Mouse (Mus musculus) mouse trophoblast stem cell (cell line): Measurements from ENCODE around the gene Ptprg.

Source experiments
- in situ Hi-C, 2 experiments: fragments of 300-500 bp; cut with MseI, MboI; formaldehyde crosslinking; loops; 2 replicates in 1 of 2; 3 replicates in 1 of 2; pipeline ENCODE4 v1.15.1; 2025

Gene Ptprg

DNA sequence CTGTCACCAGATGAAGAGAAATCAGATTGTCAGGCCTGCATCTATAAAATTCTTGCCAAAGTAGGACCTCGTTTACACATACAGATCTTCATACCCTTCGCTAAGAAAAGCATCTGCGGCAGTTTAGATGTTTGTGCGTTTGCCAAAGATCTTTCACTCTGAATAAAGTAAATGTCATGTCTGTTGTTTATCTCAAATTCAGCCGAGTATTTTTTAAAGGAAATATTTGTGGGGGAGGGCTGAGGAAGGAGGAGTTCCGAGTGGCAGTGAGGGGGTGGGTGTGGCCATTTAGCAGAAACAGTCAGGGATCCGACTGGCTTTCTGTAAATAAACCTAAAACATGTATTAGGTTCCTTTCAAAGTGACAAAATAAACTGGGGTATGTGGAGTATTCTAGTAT is 645.4 kb downstream of the Ptprg start:
- in situ Hi-C loops, result no loop called here

- in situ Hi-C loops, result no loop called here
Observed at GRCm38 (mm10) chr14:12199956-12200950, 646.9 kb downstream of the Ptprg start.

DNA sequence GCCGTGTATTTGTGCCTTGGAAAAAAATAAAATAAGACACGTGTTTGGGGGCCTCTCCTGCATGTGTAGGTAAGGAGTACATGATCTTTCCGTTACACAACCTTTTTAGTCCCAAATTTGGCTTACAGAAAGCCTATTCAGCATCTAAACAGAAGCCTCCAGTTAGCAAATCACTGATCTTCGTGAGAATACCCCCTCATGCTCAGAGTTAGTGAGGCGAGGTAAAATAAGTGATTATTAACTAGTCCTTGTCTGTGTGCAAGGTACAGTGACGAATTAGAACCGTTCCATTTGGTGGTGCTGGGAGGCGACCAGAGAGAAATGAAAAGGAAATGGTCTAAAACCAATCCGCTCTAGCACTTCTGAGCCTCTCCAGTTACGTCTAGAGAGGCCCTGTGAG is 648.9 kb downstream of the Ptprg start:
- in situ Hi-C loops, result no loop called here

DNA sequence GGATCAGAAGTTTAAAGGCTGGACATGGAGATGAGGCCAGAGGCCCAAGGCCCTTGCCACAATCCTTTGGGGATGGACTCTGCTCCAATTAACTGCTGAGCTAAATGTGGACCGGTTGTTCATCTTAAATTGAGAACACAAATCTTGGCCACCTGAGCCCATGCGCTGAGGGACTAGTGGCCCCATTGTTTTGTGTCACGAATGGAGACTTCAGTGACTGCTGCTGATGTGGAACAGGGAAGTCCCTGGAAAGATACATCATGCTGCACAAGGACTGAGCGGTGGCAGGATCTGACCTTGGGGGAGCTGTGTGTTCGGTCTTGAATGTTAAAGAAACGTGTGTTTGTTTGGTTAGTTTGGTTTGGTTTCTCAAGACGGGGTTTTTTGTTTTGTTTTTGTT is 649.7 kb downstream of the Ptprg start:
- in situ Hi-C loops, result no loop called here

DNA sequence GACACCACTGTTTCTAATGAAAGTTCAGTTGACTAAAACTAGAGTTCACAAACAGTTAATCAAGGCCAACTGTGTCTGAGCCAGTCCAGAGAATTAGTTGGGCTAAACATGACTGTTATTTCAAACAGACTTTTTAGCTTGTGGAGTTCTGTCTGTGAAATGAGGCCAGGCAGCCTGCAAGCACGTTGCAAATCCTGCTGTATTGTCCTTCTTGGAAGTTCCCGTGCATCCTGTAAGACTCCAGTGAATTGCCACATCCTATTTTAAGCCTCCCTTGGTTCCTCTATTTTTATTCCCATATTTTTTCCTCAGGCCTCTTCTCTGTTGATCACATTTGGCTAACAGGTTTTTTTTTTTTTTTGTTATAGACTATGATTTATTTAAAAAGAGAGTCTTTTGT is 652.8 kb downstream of the Ptprg start:
- in situ Hi-C loops, result loop anchor here in 1 of 2 experiments (5.0 kb wide), 1 partner anchor 321 kb away; no protein-coding TSS in a partner anchor

- in situ Hi-C loops, result loop anchor here in 1 of 2 experiments (5.0 kb wide), 1 partner anchor 319 kb away; no protein-coding TSS in a partner anchor
Observed at GRCm38 (mm10) chr14:12208554-12208953, 655.2 kb downstream of the Ptprg start.

DNA sequence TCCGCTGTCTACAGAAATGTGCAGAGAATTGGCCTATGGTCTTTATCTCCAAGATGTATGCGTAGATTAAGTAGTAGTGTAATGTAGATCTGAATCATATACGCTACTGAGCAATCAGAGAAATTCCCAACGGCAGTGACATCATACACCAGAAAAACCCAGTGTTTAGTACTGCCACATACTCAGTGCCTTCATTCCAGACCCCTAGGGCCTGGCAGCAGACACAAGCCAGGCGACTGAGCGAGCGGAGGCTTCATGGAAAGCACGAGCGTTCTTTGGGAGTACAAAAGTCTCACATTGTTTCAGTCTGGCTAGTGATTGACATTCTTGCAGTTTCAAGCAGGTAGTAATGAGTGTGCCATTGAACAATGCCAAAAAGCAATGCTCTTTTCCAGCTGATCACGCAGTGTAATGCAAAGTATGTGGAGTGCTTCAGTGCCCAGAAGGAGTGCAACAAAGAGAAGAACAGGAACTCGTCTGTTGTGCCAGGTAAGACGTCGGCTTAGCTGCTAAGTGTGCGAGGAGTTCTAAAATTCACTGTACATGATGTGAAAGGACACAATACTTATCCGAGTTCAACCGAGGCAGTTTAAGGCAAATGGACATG is 665.3 kb downstream of the Ptprg start:
- in situ Hi-C loops, result no loop called here

DNA sequence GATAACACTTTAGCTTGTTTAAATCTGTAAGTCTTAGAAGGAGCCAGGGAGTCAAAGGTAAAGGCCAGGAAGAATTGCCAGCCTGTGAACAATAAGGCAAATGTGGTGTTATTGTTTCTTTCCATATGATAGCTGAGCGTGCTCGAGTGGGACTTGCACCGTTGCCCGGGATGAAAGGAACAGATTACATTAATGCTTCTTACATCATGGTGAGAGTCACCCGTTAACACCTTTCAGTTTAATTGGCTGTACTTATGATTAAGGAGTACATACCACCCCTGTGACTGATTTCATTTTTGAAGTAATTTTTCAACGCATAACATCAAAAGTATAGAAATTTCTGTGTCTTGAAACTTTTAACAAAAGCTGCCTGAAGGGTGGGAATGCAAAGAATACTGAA is 666.5 kb downstream of the Ptprg start:
- in situ Hi-C loops, result loop anchor here (10.0 kb wide), 1 partner anchor 65 kb away; the partner anchor contains the start of genes 3830406C13Rik (in 2 of the 2) and Gm49355 (in 2 of the 2)

DNA sequence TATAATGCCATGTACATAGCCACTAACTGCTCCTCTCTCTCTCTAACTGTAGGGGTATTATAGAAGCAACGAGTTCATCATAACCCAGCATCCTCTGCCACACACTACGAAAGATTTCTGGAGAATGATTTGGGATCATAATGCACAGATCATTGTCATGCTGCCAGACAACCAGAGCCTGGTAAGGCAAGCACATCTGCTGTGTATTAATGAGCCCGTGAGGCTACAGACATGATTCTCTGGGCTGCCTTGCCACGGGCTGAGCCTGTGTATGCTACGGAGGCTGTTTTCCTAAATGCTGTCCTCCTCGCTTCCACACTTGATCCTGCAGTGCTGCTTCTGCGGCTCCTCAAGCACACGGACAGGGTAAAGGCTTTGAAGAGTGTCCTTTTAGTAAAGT is 667.2 kb downstream of the Ptprg start:
- in situ Hi-C loops, result loop anchor here (10.0 kb wide), 1 partner anchor 64 kb away; the partner anchor contains the start of genes 3830406C13Rik (in 2 of the 2) and Gm49355 (in 2 of the 2)

- in situ Hi-C loops, result loop anchor here (10.0 kb wide), 1 partner anchor 63 kb away; the partner anchor contains the start of genes 3830406C13Rik (in 2 of the 2) and Gm49355 (in 2 of the 2)
Observed at GRCm38 (mm10) chr14:12221571-12221970, 668.2 kb downstream of the Ptprg start.

GRCm38 (mm10) chr14:12243726-12244125 is 690.4 kb downstream of the Ptprg start:
- in situ Hi-C loops, result no loop called here

GRCm38 (mm10) chr14:12276031-12276430 is 722.7 kb downstream of the Ptprg start:
- in situ Hi-C loops, result no loop called here

DNA sequence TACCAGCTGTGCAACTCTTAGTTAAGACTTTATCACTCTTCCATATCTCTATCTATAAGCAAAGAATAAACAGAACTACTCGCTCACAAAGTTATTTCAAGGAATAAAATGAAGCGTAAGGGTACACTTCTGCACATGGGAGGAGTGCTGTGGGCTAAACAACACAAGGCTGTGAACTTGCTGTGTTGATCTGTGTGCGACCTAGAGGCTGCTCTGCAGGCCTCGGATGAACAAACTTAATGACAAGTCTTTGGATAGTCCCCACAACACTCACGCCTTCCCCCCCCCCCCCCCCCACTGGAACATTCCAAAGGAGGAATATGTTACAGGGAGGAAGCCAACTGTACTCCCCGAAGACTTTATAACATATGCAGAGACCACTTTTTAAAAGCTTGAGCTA is 730.3 kb downstream of the Ptprg start, which contains the start of gene Gm49355:
Gene Gm49355 (plus strand): TSS at position 336 of the 400 bp plus-strand sequence.
- in situ Hi-C loops, result loop anchor here (10.0 kb wide), 1 partner anchor 59 kb away; no protein-coding TSS in a partner anchor

DNA sequence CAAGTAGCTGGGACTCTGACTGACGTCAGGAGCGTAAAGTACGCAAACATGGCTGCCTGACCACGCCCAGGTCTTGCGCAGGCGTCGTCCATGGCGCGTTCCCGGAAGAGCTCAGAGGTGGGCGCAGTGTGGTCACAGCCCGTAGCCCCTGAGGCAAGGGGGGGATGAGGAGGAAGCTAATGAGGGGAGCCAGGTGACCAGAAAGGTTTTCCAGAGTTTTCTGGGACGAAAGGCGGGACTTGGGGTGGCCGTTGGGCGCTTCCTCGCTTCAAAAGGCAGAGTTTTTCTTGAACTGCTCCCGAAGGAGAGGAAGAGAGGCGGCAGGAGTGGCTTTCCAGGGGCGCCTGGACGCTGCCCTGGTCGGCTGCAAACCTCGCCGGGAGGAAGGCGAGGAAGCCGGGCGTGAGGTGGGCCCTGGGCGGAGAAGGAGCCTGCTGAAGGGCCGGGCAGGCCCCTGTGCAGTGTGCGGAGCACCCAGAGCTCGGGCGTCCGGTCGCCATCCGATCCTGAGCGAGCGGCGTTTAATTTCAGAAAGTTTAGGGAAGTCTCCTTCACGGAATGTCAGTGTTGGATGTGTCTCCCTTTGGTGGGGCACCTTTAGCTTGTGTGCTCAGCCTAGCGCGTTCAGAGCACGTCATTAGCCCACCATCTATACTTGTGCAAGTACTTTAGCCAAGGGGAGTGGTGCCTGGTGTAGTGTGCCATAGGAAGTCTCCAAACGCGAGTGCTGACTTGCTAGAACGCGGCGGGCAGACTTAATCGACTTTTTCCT is 731.0 kb downstream of the Ptprg start, which contains the start of gene 3830406C13Rik:
Gene 3830406C13Rik (plus strand): TSS at position 33 of the 772 bp plus-strand sequence.
- in situ Hi-C loops, result loop anchor here (10.0 kb wide), 1 partner anchor 60 kb away; no protein-coding TSS in a partner anchor

DNA sequence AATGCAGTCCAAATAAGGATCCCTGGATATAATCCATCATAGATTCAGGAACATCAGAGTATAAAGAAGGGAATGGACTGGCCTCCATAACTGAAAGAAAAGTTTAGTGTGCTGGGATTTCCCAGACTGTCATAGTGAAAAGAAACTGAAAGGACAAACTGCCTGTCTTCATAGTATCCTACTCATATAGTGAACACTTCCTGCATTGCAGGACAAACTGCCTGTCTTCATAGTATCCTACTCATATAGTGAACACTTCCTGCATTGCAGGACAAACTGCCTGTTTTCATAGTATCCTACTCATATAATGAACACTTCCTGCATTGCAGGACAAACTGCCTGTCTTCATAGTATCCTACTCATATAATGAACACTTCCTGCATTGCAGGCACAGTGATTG is 736.4 kb downstream of the Ptprg start:
- in situ Hi-C loops, result loop anchor here (10.0 kb wide), 1 partner anchor 65 kb away; no protein-coding TSS in a partner anchor
